Comparison of ENCODE assay signal across 8 mouse cellular contexts in genomic region chr7:143016424-143017142, GRCm38 (mm10). TPM values are rescaled to one million over a fixed set of nuclear protein-coding genes. Genes with fewer than 3 reads are reported as not detected.
DNase-seq lines count a peak whose midpoint lies in the region; ATAC-seq and TF ChIP-seq lines count a peak whose summit lies in the region.
"Had no signal": no experiment of that assay in that cellular context is flagged by ENCODE, and none has a peak within 500 bp of the region (broad histone marks: within the 10 kb centered on the region; RNA-seq: fewer than 3 reads in every experiment).

No protein-coding gene starts in this region.

- WGBS in hindbrain, embryonic 14.5 days = 50% methylated on average over 9 of the region's 9 CpGs

- H3K4me3 ChIP-seq in layer of hippocampus, adult 2 months = no peak overlapping the region
- H3K4me3 ChIP-seq in hindbrain, embryonic 14.5 days (replicated peaks; ENCODE audit: low read length) = no peak overlapping the region
- no peak overlapping the region for H3K4me3 ChIP-seq in myocyte

- H3K36me3 ChIP-seq in hindbrain, embryonic 14.5 days (replicated peaks; ENCODE audit: control insufficient read depth, insufficient read depth) = no peaks in the 10 kb centered on the region
- H3K36me3 ChIP-seq in myocyte (ENCODE audit: control insufficient read depth, insufficient read depth) = no peaks in the 10 kb centered on the region

- no peak overlapping the region for H3K4me2 ChIP-seq in hindbrain, embryonic 14.5 days (replicated peaks)
- peak overlapping the region; percentile 77 for H3K4me2 ChIP-seq in myocyte (ENCODE audit: low read depth)

- no peaks in the 10 kb centered on the region for H3K27me3 ChIP-seq in hindbrain, embryonic 14.5 days (ENCODE audit: control insufficient read depth, insufficient read depth, low read length)
- H3K27me3 ChIP-seq in myocyte (ENCODE audit: control insufficient read depth, insufficient read depth, insufficient read length) = no peaks in the 10 kb centered on the region

- H3K27ac ChIP-seq in layer of hippocampus, adult 2 months = peak overlapping the region; percentile 85
- peak overlapping the region; percentile 54; the same call in 1 of the 2 replicates for H3K27ac ChIP-seq in hindbrain, embryonic 14.5 days

- TF ChIP-seq CTCF in layer of hippocampus, adult 2 months (conservative IDR thresholded peaks at IDR 0.05) = no peak
- TF ChIP-seq CTCF in brain, embryonic 14.5 days (IDR thresholded peaks at IDR 0.05; ENCODE audit: borderline replicate concordance, extremely low read depth, insufficient read depth, insufficient read length) = no peak

- DNase-seq in layer of hippocampus, adult 2 months (ENCODE audit: low spot score in 2 of 2) = no peak
- no peak for DNase-seq in layer of hippocampus, adult 18-20 months (ENCODE audit: low spot score in 2 of 2)
- peak; percentile 48 for DNase-seq in brain, embryonic 14.5 days (ENCODE audit: low read depth)
- DNase-seq in hindbrain, embryonic 14.5 days (ENCODE audit: low spot score) = no peak
- no peak for DNase-seq in layer of hippocampus, postnatal 14 days (ENCODE audit: low spot score in 2 of 2)
- no peak for DNase-seq in frontal cortex, postnatal 14 days (ENCODE audit: low spot score in 2 of 2)
- DNase-seq: thymus, postnatal 36 days had no signal

- ATAC-seq in hindbrain, embryonic 14.5 days (ENCODE audit: low FRiP score) = peak; percentile 13; the same call in 1 of the 2 replicates

- no peak overlapping the region for H3K9ac ChIP-seq in hindbrain, embryonic 14.5 days

- H3K9me3 ChIP-seq in hindbrain, embryonic 14.5 days (ENCODE audit: control insufficient read depth, low read length) = no peaks in the 10 kb centered on the region

- TF ChIP-seq POLR2A in brain, embryonic 14.5 days (IDR thresholded peaks at IDR 0.05; ENCODE audit: borderline replicate concordance, extremely low read depth, insufficient read depth, insufficient read length, poor library complexity, severe bottlenecking) = no peak
- no peak for TF ChIP-seq POLR2A in myocyte (IDR thresholded peaks at IDR 0.05; ENCODE audit: insufficient read length, low read depth)

- H3K79me2 ChIP-seq in myocyte (ENCODE audit: control insufficient read depth, insufficient read depth) = no peaks in the 10 kb centered on the region

- peaks cover 18% of the 10 kb centered on the region for H3K4me1 ChIP-seq in hindbrain, embryonic 14.5 days (replicated peaks; ENCODE audit: control insufficient read depth, insufficient read depth, low read length)

- no peak overlapping the region for H3ac ChIP-seq in myocyte (ENCODE audit: control insufficient read depth, insufficient read length)

TF ChIP-seq in myocyte, 11 proteins besides CTCF, POLR2A, EP300 and RAD21:
- TF ChIP-seq REST (IDR thresholded peaks at IDR 0.05; ENCODE audit: insufficient read depth, insufficient read length) = no peak
- no peak for TF ChIP-seq POLR2AphosphoS2 (IDR thresholded peaks at IDR 0.05; ENCODE audit: insufficient read length, low read depth)
- no peak for TF ChIP-seq USF1 (IDR thresholded peaks at IDR 0.05; ENCODE audit: low read depth)
- no peak for TF ChIP-seq MYOD1 (IDR thresholded peaks at IDR 0.05; ENCODE audit: control insufficient read depth in 1 of 3, insufficient read length in 2 of 3, low read depth in 2 of 3)
- TF ChIP-seq E2F4 (IDR thresholded peaks at IDR 0.05; ENCODE audit: insufficient read depth) = no peak
- no peak for TF ChIP-seq SRF (IDR thresholded peaks at IDR 0.05; ENCODE audit: control insufficient read depth, insufficient read length, low read depth)
- no peak for TF ChIP-seq TCF3 (IDR thresholded peaks at IDR 0.05; ENCODE audit: insufficient read length, low read depth)
- no peak for TF ChIP-seq MYOG (IDR thresholded peaks at IDR 0.05; ENCODE audit: control insufficient read depth in 1 of 3, insufficient read depth in 1 of 3, insufficient read length in 2 of 3, low read depth in 2 of 3)
- no peak for TF ChIP-seq TCF12 (IDR thresholded peaks at IDR 0.05; ENCODE audit: insufficient read depth, poor library complexity, severe bottlenecking)
- no peak for TF ChIP-seq MAX (IDR thresholded peaks at IDR 0.05; ENCODE audit: low read depth)
- no peak for TF ChIP-seq CEBPB (IDR thresholded peaks at IDR 0.05; ENCODE audit: insufficient read depth, poor library complexity, severe bottlenecking)

RNA-seq across cellular contexts. Expression of gene Tspan32, which starts 11.7 kb away (rescaled TPM):
- total RNA-seq in layer of hippocampus, adult 2 months (2021) = under 1 TPM in 1 of 2 experiments, not detected in 1; 0.36 TPM
- total RNA-seq in layer of hippocampus, adult 18-20 months (2021) = under 1 TPM in 1 of 2 experiments, not detected in 1; 0.17 TPM
- polyA plus RNA-seq in brain, embryonic 14.5 days (2012; rRNA removed) = 0.16 and 0.42 TPM in 2 replicates
- 0.43 and 0.82 TPM in 2 replicates for polyA plus RNA-seq in hindbrain, embryonic 14.5 days (2014; fragmentation: Nextera tagmentation; extraction: Ambion mirVana)
- 59.5 TPM for polyA plus RNA-seq in myocyte (2012; fragmentation: generic; extraction: Trizol)
- under 1 TPM in 1 of 2 experiments, not detected in 1; 0.19 TPM for total RNA-seq in layer of hippocampus, postnatal 14 days (2021)

RNA-seq across cellular contexts. Expression of gene Cd81, which starts 36.0 kb away (rescaled TPM):
- total RNA-seq in layer of hippocampus, adult 2 months (2021) = 100 to 1,000 TPM; 419 to 448 TPM
- 100 to 1,000 TPM; 459 to 481 TPM for total RNA-seq in layer of hippocampus, adult 18-20 months (2021)
- 210 and 278 TPM in 2 replicates for polyA plus RNA-seq in brain, embryonic 14.5 days (2012; rRNA removed)
- 455 and 483 TPM in 2 replicates for polyA plus RNA-seq in hindbrain, embryonic 14.5 days (2014; fragmentation: Nextera tagmentation; extraction: Ambion mirVana)
- polyA plus RNA-seq in myocyte (2012; fragmentation: generic; extraction: Trizol) = 744 TPM
- total RNA-seq in layer of hippocampus, postnatal 14 days (2021) = 100 to 1,000 TPM; 495 to 503 TPM

RNA-seq across cellular contexts. Expression of gene Ascl2, which starts 47.5 kb away (rescaled TPM):
- under 1 TPM; 0.28 to 0.37 TPM for total RNA-seq in layer of hippocampus, adult 2 months (2021)
- under 1 TPM in 1 of 2 experiments, not detected in 1; 0.52 TPM for total RNA-seq in layer of hippocampus, adult 18-20 months (2021)
- 0.72 and 0.98 TPM in 2 replicates for polyA plus RNA-seq in brain, embryonic 14.5 days (2012; rRNA removed)
- 0.39 and 0.51 TPM in 2 replicates for polyA plus RNA-seq in hindbrain, embryonic 14.5 days (2014; fragmentation: Nextera tagmentation; extraction: Ambion mirVana)
- not detected for polyA plus RNA-seq in myocyte (2012; fragmentation: generic; extraction: Trizol)
- total RNA-seq in layer of hippocampus, postnatal 14 days (2021) = under 1 TPM in 1 of 2 experiments, not detected in 1; 0.21 TPM

RNA-seq across cellular contexts. Expression of gene Tssc4, which starts 52.5 kb away (rescaled TPM):
- total RNA-seq in layer of hippocampus, adult 2 months (2021) = 10 to 100 TPM; 38.5 to 41.4 TPM
- total RNA-seq in layer of hippocampus, adult 18-20 months (2021) = 10 to 100 TPM; 39.1 to 48.2 TPM
- polyA plus RNA-seq in brain, embryonic 14.5 days (2012; rRNA removed) = 99.9 and 164 TPM in 2 replicates
- 56.8 and 62.8 TPM in 2 replicates for polyA plus RNA-seq in hindbrain, embryonic 14.5 days (2014; fragmentation: Nextera tagmentation; extraction: Ambion mirVana)
- 78.6 TPM for polyA plus RNA-seq in myocyte (2012; fragmentation: generic; extraction: Trizol)
- total RNA-seq in layer of hippocampus, postnatal 14 days (2021) = 10 to 100 TPM; 51.8 to 56.9 TPM
